Mouse (Mus musculus): ENCODE measurements around the gene Riok2.

- no peak for TF ChIP-seq POLR2A (IDR thresholded peaks at IDR 0.05; ENCODE audit: borderline replicate concordance, extremely low read depth, insufficient read depth, insufficient read length, poor library complexity, severe bottlenecking)
- no peak for TF ChIP-seq CTCF (IDR thresholded peaks at IDR 0.05; ENCODE audit: borderline replicate concordance, extremely low read depth, insufficient read depth, insufficient read length)
Observed at GRCm38 (mm10) chr17:17383703-17384102, 9.6 kb downstream of the Riok2 start.

Data from brain, embryonic 14.5 days (tissue).